Mouse (Mus musculus): ENCODE measurements around the gene Spink8.
"Not testable (repeated sequence)": the region's sequence is repeated elsewhere in the genome, so short reads cannot be mapped to it uniquely, and the experiment has no call there.

Spink8 gene

GRCm38 (mm10) chr9:109811980-109812379 is at the start of gene Spink8:
Gene Spink8 (plus strand): TSS chr9:109812280.
- DNase-seq (ENCODE audit: extremely low read depth, low read depth, low spot score), result no peak

- peak; percentile 45 for DNase-seq (ENCODE audit: extremely low read depth, low read depth, low spot score)
Measured at GRCm38 (mm10) chr9:109766841-109767240, 45.2 kb upstream of the Spink8 start.

GRCm38 (mm10) chr9:109790570-109790969 is 21.5 kb upstream of the Spink8 start, which contains the start of gene Fbxw27:
Gene Fbxw27 (minus strand): TSS chr9:109790670.
- not testable (repeated sequence) for DNase-seq (ENCODE audit: extremely low read depth, low read depth, low spot score)

- no peak for DNase-seq (ENCODE audit: extremely low read depth, low read depth, low spot score)
Measured at GRCm38 (mm10) chr9:109795221-109795620, 16.9 kb upstream of the Spink8 start.

GRCm38 (mm10) chr9:109795811-109796210 is 16.3 kb upstream of the Spink8 start:
- DNase-seq (ENCODE audit: extremely low read depth, low read depth, low spot score), result no peak

GRCm38 (mm10) chr9:109798051-109798450 is 14.0 kb upstream of the Spink8 start:
- DNase-seq (ENCODE audit: extremely low read depth, low read depth, low spot score), result no peak

- not testable (repeated sequence) for DNase-seq (ENCODE audit: extremely low read depth, low read depth, low spot score)
Measured at GRCm38 (mm10) chr9:109805596-109805995, 6.5 kb upstream of the Spink8 start.

- DNase-seq (ENCODE audit: extremely low read depth, low read depth, low spot score), result no peak
Measured at GRCm38 (mm10) chr9:109806260-109806659, 5.8 kb upstream of the Spink8 start.

GRCm38 (mm10) chr9:109806695-109807293 is 5.3 kb upstream of the Spink8 start:
- no peak for DNase-seq (ENCODE audit: extremely low read depth, low read depth, low spot score)

- no peak for DNase-seq (ENCODE audit: extremely low read depth, low read depth, low spot score)
Measured at GRCm38 (mm10) chr9:109807898-109808297, 4.2 kb upstream of the Spink8 start.

- DNase-seq (ENCODE audit: extremely low read depth, low read depth, low spot score), result no peak
Measured at GRCm38 (mm10) chr9:109813424-109813823, 1.3 kb downstream of the Spink8 start.

- DNase-seq (ENCODE audit: extremely low read depth, low read depth, low spot score), result peak; percentile 84
Measured at GRCm38 (mm10) chr9:109816341-109816740, 4.3 kb downstream of the Spink8 start.

GRCm38 (mm10) chr9:109825739-109826138 is 13.7 kb downstream of the Spink8 start:
- no peak for DNase-seq (ENCODE audit: extremely low read depth, low read depth, low spot score)

- DNase-seq (ENCODE audit: extremely low read depth, low read depth, low spot score), result no peak
Measured at GRCm38 (mm10) chr9:109826181-109826580, 14.1 kb downstream of the Spink8 start.

- no peak for DNase-seq (ENCODE audit: extremely low read depth, low read depth, low spot score)
Measured at GRCm38 (mm10) chr9:109832391-109833087, 20.5 kb downstream of the Spink8 start, which contains the start of gene Nme6. Gene Nme6 (plus strand): TSS chr9:109832749.

- DNase-seq (ENCODE audit: extremely low read depth, low read depth, low spot score), result no peak
Measured at GRCm38 (mm10) chr9:109833088-109833412, 21.0 kb downstream of the Spink8 start.

- peak; percentile 88 for DNase-seq (ENCODE audit: extremely low read depth, low read depth, low spot score)
Measured at GRCm38 (mm10) chr9:109849312-109849758, 37.3 kb downstream of the Spink8 start, which contains the start of gene Camp. Gene Camp (minus strand): TSS chr9:109849617.

GRCm38 (mm10) chr9:109850099-109850498 is 38.0 kb downstream of the Spink8 start:
- DNase-seq (ENCODE audit: extremely low read depth, low read depth, low spot score), result peak; percentile 90

GRCm38 (mm10) chr9:109854341-109854740 is 42.3 kb downstream of the Spink8 start:
- no peak for DNase-seq (ENCODE audit: extremely low read depth, low read depth, low spot score)

- DNase-seq (ENCODE audit: extremely low read depth, low read depth, low spot score), result no peak
Measured at GRCm38 (mm10) chr9:109855947-109856346, 43.9 kb downstream of the Spink8 start.

- DNase-seq (ENCODE audit: extremely low read depth, low read depth, low spot score), result no peak
Measured at GRCm38 (mm10) chr9:109862397-109863044, 50.4 kb downstream of the Spink8 start.

- no peak for DNase-seq (ENCODE audit: extremely low read depth, low read depth, low spot score)
Measured at GRCm38 (mm10) chr9:109863085-109863484, 51.0 kb downstream of the Spink8 start.

Measured in fat pad, adult 2 months (tissue).